Mouse (Mus musculus) lung, postnatal 25 days (tissue): ENCODE data around the gene Hic2.
"Not testable (repeated sequence)": the region's sequence is repeated elsewhere in the genome, so short reads cannot be mapped to it uniquely, and the experiment has no call there.

Experiments
- DNase-seq: peaks from one replicate; pipeline ENCODE4 v3.0.0; 2022; ENCODE audit warnings: low spot score

Gene Hic2

DNA sequence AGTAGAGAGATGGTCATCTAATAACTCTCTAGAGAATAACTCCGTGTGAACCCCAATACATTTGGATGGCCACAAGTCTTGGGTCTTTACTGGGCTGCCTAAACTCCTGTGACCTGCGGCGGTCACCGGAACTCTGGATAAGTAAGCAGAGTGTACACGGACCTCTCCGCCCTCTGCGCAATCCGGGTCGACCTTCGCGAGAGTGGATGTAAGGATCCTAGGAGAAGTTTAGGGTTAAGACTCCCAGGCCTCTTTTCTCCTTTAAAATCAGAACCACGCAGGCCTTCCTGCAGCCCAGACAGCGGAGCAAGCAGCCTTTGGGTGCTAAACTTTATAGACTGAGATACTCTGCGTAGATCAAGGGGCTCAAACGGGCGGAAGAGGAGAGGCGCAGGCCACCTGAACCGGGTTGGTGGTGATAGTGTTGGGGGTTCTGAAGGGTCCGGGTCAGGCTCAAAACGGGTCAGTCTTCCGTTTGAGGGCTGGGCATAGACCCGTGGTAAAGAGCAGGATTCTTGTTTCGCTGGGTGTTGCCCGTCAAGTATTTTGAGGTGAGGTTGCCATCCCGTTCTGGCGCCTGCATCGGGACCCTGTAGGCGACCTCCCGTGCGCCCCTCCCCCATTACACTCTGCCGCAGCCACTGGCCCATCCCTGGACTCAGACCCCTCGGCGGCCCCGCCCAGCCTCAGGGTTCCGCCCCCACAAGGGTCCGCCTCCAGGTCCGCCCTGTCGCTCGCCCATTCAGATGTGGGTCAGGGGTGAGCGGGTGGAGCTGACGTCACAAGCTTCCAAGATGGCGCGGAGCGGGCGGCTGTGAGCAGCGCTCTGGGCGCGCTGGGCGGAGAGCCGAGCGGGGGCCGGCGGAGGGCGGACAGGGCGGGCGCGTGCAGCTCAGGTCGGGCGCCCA is at the start of gene Hic2:
Gene Hic2, plus strand, starts transcription at position 779 of the 908 bp plus-strand sequence.
- DNase-seq, result peak; percentile 95

DNA sequence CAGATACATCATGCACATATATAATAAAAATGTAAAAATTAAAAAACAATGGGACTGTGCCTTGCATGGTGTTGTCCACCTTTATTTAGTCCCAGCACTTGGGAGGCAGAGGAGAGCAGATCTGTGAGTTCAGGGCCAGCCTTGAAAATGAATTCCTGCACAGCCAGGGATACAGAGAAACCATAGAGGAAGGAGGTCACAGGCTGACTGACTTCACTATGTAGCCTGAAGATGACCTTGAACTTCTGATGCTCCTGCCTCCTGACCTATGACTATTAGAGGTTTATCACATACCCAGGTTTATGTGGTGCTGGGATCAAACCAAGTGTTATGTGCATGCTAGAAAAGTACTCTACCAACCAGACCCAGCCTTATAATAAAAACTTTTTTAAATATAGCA is 47.9 kb upstream of the Hic2 start:
- DNase-seq, result no peak

DNA sequence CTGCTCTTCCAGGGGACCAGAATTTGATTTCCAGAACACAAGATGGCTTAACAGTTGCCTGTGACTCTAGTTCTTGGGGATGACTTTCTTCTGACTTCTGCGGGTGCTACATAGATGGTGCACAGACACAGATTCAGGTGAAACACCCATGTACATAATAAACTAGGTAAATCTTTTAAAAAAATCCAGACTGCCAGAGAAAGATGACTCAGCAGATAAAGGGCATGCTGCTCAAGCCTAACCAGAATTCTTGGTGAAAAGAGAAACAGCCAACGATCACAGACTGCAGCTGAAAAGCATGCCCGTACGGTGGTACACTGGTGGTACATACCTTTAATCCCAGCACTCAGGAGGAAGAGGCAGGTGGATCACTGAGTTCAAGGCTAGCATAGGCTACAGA is 39.5 kb upstream of the Hic2 start:
- DNase-seq, result no peak

DNA sequence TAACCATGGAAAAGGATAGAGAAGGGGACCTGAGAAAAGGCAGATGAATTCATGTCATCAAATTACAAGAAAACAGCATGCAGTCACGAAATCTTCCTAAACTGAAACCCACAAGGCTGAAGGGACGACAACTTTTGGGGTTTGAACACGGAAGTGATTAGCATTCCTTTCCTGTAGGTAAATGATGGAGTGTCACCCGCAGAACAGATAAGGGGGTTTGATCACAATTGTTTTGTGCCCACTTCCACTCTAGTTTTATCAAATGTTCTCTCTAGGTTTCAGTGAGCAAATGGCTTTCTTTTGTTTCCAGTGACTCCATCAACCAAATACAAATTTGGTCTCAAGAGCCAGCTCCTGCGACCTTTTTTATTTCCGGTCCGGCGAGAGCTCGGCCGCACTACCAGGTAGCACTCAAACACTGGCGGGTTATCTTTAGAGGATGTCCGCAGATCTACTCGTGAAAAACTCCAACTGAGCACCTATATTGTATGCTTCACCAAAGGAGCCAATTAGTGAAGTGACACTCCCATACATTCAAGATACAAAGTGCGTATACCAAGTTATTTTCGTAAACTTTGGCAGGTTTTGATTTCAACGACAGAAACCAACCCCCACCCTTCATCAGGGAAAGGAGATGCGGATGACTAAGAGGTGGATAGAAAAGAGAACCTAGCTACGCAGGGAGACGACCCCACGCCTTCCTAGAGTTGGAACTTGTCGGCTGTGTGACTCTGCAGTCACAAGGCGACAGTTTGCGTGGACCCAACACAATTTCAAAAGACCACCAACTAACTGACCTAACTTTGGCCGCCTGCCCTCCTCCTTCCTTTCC is 33.0 kb upstream of the Hic2 start:
- DNase-seq, result no peak

- peak; percentile 87 for DNase-seq
Measured at GRCm38 (mm10) chr16:17200953-17201707, 32.2 kb upstream of the Hic2 start.

DNA sequence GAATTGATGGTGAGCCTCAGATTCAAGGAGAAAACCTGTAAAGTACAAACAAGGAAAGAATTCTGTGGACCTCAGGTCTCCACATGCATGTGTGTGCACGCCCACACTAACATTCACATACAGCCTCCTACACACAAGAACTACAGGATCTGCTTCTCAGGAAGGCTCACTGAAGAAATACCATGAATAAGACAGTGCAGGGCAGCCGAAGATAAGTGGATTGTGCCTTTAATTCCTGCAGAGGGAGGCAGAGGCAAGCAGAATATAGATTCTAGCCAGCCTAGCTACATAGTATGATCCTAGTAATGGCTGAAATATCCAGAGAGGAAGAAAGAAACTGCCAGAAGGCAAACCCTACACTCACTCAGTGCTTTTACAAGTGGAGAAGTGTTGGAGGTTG is 31.4 kb upstream of the Hic2 start:
- no peak for DNase-seq

- DNase-seq, result no peak
Measured at GRCm38 (mm10) chr16:17202549-17202948, 30.8 kb upstream of the Hic2 start, which contains the start of gene Ube2l3. TSS of gene Ube2l3 (minus strand) at chr16:17202649.

- peak; percentile 51 for DNase-seq
Measured at GRCm38 (mm10) chr16:17204990-17205389, 28.4 kb upstream of the Hic2 start.

DNA sequence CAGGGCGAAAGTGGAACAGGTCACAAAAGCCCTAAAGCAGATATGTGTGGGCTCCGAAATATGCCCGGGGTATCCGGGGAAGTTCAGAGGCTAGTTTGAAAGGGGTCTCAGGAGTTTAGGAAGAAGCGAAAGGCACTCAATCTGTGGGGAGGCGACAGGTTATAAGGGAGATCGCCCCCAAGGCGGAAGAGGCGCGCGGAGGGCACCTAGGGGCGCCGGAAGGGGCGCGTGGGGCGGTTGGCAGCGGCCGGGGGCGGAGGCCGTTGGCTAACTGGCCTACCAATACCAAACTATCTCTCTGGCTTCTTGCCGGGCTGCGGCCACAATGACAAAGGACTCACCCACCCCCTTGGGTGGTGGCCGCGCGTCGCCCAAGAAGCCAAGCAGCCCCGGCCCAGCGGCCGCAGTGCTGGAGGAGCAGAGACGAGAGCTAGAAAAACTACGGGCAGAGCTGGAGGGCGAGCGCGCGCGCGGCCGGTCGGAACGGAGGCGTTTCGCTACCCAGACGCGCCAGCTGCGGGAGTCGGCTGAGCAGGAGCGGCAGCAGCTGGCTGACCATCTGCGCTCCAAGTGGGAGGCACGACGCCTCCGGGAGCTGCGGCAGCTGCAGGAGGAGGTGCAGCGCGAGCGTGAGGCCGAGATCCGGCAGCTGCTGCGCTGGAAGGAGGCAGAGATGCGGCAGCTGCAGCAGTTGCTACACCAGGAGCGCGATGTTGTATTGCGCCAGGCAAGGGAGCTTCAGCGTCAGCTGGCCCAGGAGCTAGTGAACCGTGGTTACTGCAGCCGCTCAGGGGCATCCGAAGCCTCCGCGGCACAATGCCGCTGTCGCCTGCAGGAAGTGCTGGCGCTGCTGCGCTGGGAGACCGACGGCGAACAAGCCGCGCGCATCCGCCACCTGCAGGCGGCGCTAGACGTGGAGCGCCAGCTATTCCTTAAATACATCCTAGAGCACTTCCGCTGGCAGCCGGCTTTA is 24.7 kb upstream of the Hic2 start, which contains the start of gene Rimbp3:
Gene Rimbp3, plus strand, starts transcription at position 215 of the 973 bp plus-strand sequence.
- peak; percentile 78 for DNase-seq

GRCm38 (mm10) chr16:17209404-17209960 is 23.9 kb upstream of the Hic2 start:
- no peak for DNase-seq

DNA sequence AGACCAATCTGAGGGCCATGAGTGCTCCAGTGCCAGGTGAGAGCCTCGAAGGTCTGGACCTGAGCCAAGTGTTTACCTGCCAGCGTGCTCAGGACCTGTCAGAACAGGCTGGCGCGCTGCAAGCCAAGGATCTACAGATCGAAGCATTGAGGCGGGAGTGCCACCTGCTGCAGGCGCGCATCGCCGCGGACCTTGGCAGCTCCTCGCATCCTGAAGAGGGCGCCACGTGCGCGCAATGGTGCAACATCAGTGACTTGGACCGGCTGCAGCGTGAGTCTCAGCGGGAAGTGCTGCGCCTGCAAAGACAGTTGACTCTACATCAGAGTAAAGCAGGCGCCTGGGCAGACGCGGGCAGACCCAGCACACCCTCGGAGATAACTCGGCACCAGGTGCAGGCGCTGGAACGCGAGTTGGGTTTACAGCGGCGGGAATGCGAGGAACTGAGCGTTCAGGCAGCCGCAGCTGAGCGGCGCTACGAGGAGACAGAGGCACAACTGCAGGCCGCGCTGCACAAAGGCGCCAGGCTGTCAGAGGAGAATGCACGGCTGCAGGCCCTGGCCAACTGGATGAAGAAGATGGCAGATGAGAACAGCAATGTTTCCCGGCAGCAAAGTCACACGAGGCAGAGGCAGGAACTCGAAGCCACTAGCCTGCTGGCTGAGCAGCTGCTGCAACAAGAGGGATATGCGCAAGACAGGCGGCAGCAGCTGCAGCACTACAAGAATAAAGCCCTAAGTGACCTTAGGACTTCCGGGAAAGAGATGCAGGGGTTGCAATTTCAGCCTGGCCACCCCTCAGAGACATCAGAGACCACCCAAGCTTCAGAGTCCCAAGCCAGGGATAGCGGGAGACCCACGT is 23.2 kb upstream of the Hic2 start:
- peak; percentile 90 for DNase-seq

GRCm38 (mm10) chr16:17216934-17217633 is 16.3 kb upstream of the Hic2 start:
- DNase-seq, result no peak

DNA sequence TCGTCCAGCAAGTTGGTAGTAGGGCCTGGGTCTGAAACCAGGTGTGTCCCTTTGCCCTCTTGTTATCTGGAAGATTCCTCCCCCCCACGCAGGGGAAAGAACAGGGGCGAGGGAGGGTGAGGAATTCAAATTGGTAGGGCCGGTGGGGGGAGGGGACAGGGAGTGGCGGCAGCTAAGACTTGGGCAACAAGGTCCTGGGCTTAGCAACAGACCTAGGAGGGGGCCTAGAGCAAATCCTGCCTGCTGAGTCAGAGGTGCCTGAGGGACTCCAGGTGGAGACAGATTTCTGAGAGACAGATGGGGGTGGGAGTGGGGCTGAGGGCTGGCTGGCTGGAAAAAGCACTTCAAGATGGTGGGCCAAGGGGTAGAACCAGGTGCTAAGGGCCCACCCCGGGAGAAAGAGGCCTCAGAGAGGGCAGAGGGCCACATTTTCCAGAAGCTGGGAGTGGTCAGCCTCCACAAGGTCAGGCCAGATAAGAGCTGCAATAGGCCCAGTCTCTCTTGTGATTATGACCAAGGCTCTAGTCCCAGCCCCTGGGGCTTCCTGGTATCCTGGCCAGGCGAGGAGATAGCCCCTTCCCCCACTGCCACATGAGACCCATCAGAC is 13.1 kb upstream of the Hic2 start:
- no peak for DNase-seq

- peak; percentile 93 for DNase-seq
Measured at GRCm38 (mm10) chr16:17222197-17222596, 11.2 kb upstream of the Hic2 start.

GRCm38 (mm10) chr16:17225584-17225983 is 7.8 kb upstream of the Hic2 start:
- DNase-seq, result peak; percentile 11

- no peak for DNase-seq
Measured at GRCm38 (mm10) chr16:17226496-17226895, 6.9 kb upstream of the Hic2 start.

- not testable (repeated sequence) for DNase-seq
Measured at GRCm38 (mm10) chr16:17231523-17231922, 1.8 kb upstream of the Hic2 start.
